Mouse (Mus musculus) liver, embryonic 12.5 days (tissue): ENCODE measurements at regions not wholly inside any gene's neighbourhood (a gene's known extent, or its start where the extent isn't known, plus 50 kb on each side); places are given as distances from the start of the nearest gene placed in this dataset.

Experiments
- ATAC-seq: fragments of 200-750 bp; cut with Nextera tagmentation; 2 replicates; pipeline ENCODE4 v1.8.0; 2017; ENCODE audit warnings: moderate number of reproducible peaks, mild to moderate bottlenecking, moderate library complexity
- H3K27ac ChIP-seq: fragments of 300-500 bp; sonication (generic); 2 replicates; pipeline ENCODE4 v1.5.1; 2016; ENCODE audit warnings: mild to moderate bottlenecking
- H3K27me3 ChIP-seq: fragments of 300-500 bp; sonication (generic); replicated peaks from 2 replicates; pipeline ENCODE4 v1.6.1; 2016; ENCODE audit warnings: mild to moderate bottlenecking, moderate library complexity
- H3K36me3 ChIP-seq: fragments of 300-500 bp; sonication (generic); 2 replicates; pipeline ENCODE4 v1.6.1; 2016; ENCODE audit warnings: mild to moderate bottlenecking, moderate library complexity
- H3K4me1 ChIP-seq: fragments of 300-500 bp; sonication (generic); 2 replicates; pipeline ENCODE4 v1.6.1; 2016
- H3K4me2 ChIP-seq: fragments of 300-500 bp; sonication (generic); 2 replicates; pipeline ENCODE4 v1.6.1; 2016; ENCODE audit warnings: mild to moderate bottlenecking, moderate library complexity
- H3K4me3 ChIP-seq: fragments of 300-500 bp; sonication (generic); 2 replicates; pipeline ENCODE4 v1.5.1; 2016; ENCODE audit warnings: mild to moderate bottlenecking, moderate library complexity
- H3K9ac ChIP-seq: fragments of 300-500 bp; sonication (generic); 2 replicates; pipeline ENCODE4 v1.6.1; 2016; ENCODE audit warnings: mild to moderate bottlenecking, moderate library complexity
- H3K9me3 ChIP-seq: fragments of 300-500 bp; sonication (generic); replicated peaks from 2 replicates; pipeline ENCODE4 v1.6.1; 2016; ENCODE audit warnings: mild to moderate bottlenecking, moderate library complexity
- WGBS: fragments of 180-500 bp; shearing (Covaris S2); methylation state at CpG from one replicate; pipeline ENCODE4 v1.1.7; 2016; ENCODE audit not compliant: insufficient replicate concordance; 5-methylcytosine and 5-hydroxymethylcytosine counted together

DNA sequence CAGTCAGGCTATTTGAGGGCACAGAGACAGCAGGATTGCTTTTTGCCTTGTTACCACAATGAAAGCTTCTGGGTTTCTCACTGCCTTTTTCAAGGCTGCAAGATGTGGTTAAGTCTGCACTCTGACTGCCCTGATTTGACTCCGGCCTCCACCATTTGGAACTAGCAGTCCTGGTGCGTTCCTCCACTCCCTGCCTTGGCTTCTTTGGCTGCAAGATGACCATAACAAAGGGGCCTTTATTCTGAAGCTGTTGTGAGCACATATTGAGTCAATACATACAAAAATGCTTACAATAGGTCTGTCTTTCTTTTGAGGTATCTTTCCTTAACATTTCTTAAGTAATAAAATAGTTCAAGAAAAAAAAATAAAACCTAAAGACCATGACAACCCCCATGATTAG, 314.8 kb downstream of the Hace1 start:
- H3K9me3 ChIP-seq = no peaks in the 10 kb centered on the region
- no peak overlapping the region for H3K4me2 ChIP-seq
- no peak overlapping the region for H3K4me3 ChIP-seq
- no peaks in the 10 kb centered on the region for H3K36me3 ChIP-seq
- H3K9ac ChIP-seq = no peak overlapping the region
- no peaks in the 10 kb centered on the region for H3K27me3 ChIP-seq
- WGBS = 52% methylated on average over 2 of the region's 2 CpGs
- H3K27ac ChIP-seq = no peak overlapping the region
- no peaks in the 10 kb centered on the region for H3K4me1 ChIP-seq
- no peak for ATAC-seq

DNA sequence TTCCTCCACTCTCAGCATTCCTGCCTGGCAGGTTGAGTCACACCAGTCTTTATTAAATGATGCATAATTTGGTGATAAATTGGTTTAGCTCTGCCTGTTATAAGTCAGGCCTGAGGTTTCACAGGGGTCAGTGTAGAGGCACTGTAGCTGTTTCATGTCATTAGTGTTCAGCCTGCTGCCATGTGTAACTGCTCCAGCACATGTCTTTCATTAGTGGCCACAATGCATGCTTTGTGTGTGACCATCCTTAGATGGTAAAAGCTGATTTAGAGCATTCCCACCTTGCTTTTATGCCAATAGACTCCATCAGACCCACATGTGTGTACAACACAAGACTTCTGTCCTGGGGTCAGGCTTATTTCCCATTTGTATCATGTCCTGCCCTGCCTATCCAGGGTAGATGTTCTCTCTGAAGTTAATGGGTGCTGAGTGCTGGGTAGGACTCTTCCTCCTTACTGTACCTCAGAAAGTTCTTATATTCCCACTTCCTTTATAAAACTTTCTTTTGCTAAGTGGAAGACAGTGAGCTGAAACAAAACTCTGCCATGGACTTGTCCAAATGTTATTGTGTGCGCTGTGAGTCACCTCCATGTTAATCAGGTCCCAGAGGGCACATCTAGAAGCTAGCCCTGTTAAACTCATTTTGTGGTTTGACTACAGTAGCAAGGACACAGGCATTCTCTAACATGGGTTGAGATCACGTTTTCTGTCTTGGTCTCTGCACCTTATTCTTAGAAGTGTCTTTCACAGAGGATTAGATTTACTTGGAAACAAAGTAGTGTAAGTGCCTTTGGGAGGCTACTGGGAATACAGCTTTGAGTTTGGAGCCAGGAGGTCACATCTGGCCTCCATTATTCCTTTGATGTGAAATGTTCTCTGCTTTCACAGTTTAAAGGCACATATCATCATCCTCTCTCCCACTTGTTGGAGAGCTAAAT, 316.5 kb downstream of the Hace1 start:
- Histone ChIP-seq H3K27ac (no peak overlapping the region), H3K4me1 (no peaks in the 10 kb centered on the region), H3K9me3 (no peaks in the 10 kb centered on the region), H3K36me3 (no peaks in the 10 kb centered on the region), H3K4me3 (no peak overlapping the region), H3K9ac (no peak overlapping the region), H3K4me2 (no peak overlapping the region), H3K27me3 (no peaks in the 10 kb centered on the region)
- WGBS = 54% methylated on average over 2 of the region's 2 CpGs
- ATAC-seq = no peak

DNA sequence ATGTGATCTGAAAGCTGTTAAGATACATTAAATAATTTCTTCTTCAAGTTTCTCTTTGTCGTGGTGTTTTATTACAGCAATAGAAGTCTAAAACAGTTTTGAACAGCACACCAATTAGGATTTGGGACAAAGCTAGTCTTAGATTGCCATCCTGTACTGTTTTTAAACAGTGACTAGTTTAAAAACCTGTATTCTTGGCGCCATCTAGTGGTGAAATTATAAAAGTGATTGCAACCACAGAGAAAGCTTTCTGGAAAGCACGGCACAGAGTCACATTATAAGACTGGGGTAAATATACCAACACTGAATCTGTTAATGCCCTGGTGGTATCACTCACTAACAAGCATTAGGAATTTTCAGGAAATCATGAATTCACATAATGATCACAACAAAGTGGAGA, 339.3 kb downstream of the Hace1 start:
- H3K27ac ChIP-seq = no peak overlapping the region
- WGBS = 19% methylated on average over 3 of the region's 3 CpGs
- no peaks in the 10 kb centered on the region for H3K9me3 ChIP-seq
- no peak overlapping the region for H3K4me2 ChIP-seq
- no peak overlapping the region for H3K4me3 ChIP-seq
- ATAC-seq = no peak
- no peaks in the 10 kb centered on the region for H3K4me1 ChIP-seq
- H3K36me3 ChIP-seq = no peaks in the 10 kb centered on the region
- no peak overlapping the region for H3K9ac ChIP-seq
- H3K27me3 ChIP-seq = no peaks in the 10 kb centered on the region

DNA sequence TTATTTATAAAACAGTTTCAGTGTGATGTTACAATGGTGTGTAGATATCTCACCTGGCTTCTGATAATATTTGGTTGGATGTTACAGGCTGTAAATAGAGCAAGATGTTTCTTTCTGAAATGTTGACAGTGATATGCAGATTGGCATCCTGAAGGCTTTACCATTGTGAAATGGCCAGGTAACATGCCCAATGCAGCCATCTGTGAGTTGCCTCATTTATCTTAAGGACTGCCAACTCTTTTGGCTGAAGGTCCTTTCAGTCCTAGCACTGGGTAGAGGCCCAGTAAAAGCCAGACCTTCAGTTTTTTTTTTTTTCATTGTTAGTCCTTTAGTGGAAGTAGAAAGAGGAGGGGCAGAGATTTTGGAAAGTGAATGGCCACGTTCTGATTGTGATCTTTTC, 348.1 kb downstream of the Hace1 start:
- H3K27ac ChIP-seq = no peak overlapping the region
- H3K4me1 ChIP-seq = no peaks in the 10 kb centered on the region
- H3K9ac ChIP-seq = no peak overlapping the region
- ATAC-seq = no peak
- H3K4me2 ChIP-seq = no peak overlapping the region
- H3K36me3 ChIP-seq = no peaks in the 10 kb centered on the region
- 35% methylated on average over 1 of the region's 1 CpGs for WGBS
- no peaks in the 10 kb centered on the region for H3K27me3 ChIP-seq
- no peak overlapping the region for H3K4me3 ChIP-seq
- no peaks in the 10 kb centered on the region for H3K9me3 ChIP-seq

DNA sequence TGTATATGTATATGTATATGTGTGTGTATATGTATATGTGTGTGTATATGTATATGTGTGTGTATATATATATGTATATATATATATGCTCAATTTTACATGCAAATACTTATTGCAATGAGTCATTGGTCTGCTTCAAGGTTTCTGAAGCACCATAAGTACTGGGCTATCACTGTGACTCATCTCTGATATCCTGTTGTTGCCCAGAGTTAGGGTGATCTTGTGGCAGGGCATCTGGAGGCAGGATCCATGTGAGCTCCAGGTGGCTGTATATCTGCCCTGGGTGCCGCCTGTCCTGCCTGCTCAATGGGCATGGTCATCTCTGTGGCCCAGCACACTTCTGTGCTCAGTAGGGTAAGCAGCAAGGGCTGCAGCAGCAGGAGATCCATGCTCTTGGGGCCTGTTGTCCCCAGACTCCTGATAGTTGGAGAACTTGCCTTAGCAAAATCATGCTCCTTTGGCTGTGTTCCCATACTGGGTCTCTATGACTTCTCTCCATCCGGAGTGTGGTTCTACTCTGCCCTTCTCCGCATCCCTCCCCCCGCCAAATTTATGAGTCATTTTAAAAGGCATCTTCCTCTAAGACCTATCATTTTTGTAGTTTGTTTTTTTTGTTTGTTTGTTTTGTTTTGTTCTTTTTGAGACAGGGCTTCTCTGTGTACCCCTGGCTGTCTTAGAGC, 356.1 kb downstream of the Hace1 start:
- ATAC-seq = no peak
- 75% methylated on average over 4 of the region's 4 CpGs for WGBS
- Histone ChIP-seq H3K9me3 (no peaks in the 10 kb centered on the region), H3K4me1 (no peaks in the 10 kb centered on the region), H3K27ac (no peak overlapping the region), H3K9ac (no peak overlapping the region), H3K4me2 (no peak overlapping the region), H3K36me3 (no peaks in the 10 kb centered on the region), H3K27me3 (no peaks in the 10 kb centered on the region), H3K4me3 (no peak overlapping the region)

DNA sequence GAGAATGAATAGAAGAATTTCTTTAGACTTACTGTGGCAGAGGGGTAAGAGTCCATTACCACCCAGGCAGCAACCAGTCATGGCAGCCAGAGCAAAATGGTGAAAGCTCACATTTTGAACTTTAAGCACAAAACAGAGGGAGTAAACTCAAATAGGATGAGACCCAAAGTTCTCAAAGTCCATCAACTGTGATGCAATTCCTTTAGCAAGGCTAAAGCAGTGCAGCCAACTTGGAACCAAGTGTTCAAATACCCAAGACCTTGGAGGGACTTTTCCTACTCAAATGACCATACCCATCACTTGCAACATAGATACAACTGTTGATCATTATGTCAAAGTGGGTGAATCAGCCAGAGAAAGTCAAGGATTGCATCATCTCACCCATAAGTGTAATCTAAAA, 380.1 kb downstream of the Hace1 start:
- Histone ChIP-seq H3K4me1 (no peaks in the 10 kb centered on the region), H3K4me2 (no peak overlapping the region), H3K27me3 (no peaks in the 10 kb centered on the region), H3K9ac (no peak overlapping the region), H3K36me3 (no peaks in the 10 kb centered on the region), H3K9me3 (no peaks in the 10 kb centered on the region), H3K4me3 (no peak overlapping the region), H3K27ac (no peak overlapping the region)
- ATAC-seq = no peak

DNA sequence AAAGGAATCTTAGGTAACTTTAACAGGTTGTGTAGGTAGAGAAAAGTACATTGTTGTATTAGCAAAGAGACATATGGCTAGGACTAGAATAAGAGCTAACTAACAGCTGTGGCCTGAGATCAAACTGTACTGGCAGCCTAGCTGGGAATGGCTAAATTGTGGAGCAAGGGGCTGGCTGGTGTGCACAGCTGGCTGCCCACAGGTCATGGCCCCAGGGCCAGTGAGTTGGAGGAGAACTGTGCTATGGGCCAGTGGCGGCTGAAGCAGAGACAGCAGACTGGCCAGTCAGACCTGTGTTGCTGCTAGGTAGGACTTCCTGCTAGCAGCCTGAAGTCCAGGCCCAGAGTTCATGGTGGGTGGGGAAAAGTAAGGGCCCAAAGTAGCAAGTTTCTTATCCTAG, 394.6 kb downstream of the Hace1 start:
- H3K4me1 ChIP-seq = no peaks in the 10 kb centered on the region
- H3K4me2 ChIP-seq = no peak overlapping the region
- no peaks in the 10 kb centered on the region for H3K36me3 ChIP-seq
- H3K27me3 ChIP-seq = no peaks in the 10 kb centered on the region
- no peak overlapping the region for H3K27ac ChIP-seq
- H3K9ac ChIP-seq = no peak overlapping the region
- WGBS = 56% methylated on average over 1 of the region's 1 CpGs
- no peaks in the 10 kb centered on the region for H3K9me3 ChIP-seq
- H3K4me3 ChIP-seq = no peak overlapping the region
- no peak for ATAC-seq

DNA sequence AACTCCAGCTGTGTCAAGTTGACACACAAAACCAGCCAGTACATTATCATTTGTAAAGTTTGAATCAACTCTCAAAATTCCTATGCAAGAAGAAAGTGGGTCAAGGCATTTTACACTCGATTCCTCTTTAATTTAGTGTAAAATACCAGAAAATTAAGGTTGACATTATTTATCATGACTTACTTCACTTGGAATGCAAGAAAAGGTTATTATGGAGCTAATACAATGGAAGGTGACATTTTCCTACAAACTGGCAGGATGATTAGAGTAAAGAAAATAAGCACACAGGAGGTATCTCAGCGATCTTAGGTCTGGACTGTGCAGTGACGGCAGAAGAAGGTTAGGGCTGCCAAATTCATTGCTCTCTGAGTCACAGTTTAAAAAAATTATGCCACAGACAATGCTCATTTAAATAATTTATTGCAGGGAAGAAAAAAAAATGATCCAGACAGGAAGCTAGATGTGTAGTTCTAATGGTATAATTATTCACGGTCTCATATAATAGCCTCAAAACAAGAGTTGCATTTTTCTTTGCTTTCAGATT, 405.2 kb downstream of the Hace1 start:
- H3K4me1 ChIP-seq = no peaks in the 10 kb centered on the region
- WGBS = 62% methylated on average over 4 of the region's 4 CpGs
- no peak overlapping the region for H3K9ac ChIP-seq
- no peak overlapping the region for H3K4me2 ChIP-seq
- H3K4me3 ChIP-seq = no peak overlapping the region
- H3K9me3 ChIP-seq = no peaks in the 10 kb centered on the region
- H3K36me3 ChIP-seq = no peaks in the 10 kb centered on the region
- H3K27ac ChIP-seq = no peak overlapping the region
- no peak for ATAC-seq
- H3K27me3 ChIP-seq = no peaks in the 10 kb centered on the region

DNA sequence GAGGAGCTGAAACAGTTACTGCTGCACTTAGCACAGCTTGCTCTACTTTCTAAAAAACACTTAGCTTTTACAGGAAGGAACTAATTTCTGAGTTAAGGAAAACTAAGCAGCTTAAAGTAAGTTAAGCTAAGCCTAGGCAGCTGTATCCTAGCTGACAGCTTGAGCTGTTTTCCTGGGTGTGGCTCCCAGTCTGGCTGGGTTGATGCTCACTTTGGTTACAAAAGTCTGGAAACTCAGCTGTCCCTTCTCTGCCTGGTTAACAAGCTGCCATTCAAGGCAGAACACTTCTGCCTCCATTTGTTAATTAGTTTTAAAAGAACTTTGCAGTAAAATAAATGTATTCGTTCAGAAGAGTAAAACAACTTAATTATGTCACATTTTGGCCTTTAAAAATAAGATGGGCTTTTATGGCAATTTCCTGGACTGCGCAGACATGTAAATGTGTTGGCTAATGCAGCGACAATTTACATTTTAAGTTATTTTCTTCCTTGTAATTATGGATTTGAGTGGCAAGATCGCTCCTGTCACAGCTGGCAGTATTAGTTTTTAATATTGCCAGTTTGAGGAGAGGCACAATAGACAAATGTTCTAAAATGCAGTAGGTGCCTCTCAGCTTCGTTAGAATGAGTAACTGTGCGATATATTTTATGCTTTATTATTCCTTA, 406.2 kb downstream of the Hace1 start:
- Histone ChIP-seq H3K4me1 (no peaks in the 10 kb centered on the region), H3K4me3 (no peak overlapping the region), H3K27me3 (no peaks in the 10 kb centered on the region), H3K9me3 (no peaks in the 10 kb centered on the region), H3K27ac (no peak overlapping the region), H3K4me2 (no peak overlapping the region), H3K9ac (no peak overlapping the region), H3K36me3 (no peaks in the 10 kb centered on the region)
- ATAC-seq = no peak
- WGBS = 59% methylated on average over 6 of the region's 6 CpGs

DNA sequence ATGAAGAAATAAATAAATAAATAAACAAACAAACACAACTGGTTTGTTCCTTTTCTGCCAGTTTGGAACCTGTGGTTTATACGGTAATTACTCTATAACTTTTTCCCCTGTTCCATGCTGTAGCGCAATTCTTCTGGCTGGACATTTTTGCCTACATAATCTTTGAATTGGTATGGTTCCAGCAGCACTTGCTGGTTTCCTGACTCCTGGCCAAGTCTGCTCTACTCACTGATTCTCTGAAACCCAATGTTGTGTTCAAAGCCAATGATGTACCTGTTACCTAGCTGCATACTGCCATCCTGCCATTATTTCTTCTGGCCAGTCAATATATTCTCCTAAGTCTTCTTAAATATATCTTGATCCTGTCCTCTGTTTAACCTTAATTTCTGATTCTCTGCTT, 408.7 kb downstream of the Hace1 start:
- ATAC-seq = no peak
- no peaks in the 10 kb centered on the region for H3K4me1 ChIP-seq
- H3K9me3 ChIP-seq = no peaks in the 10 kb centered on the region
- no peak overlapping the region for H3K4me3 ChIP-seq
- no peak overlapping the region for H3K9ac ChIP-seq
- no peaks in the 10 kb centered on the region for H3K27me3 ChIP-seq
- no peak overlapping the region for H3K27ac ChIP-seq
- H3K36me3 ChIP-seq = no peaks in the 10 kb centered on the region
- WGBS = 75% methylated on average over 2 of the region's 2 CpGs
- H3K4me2 ChIP-seq = no peak overlapping the region

DNA sequence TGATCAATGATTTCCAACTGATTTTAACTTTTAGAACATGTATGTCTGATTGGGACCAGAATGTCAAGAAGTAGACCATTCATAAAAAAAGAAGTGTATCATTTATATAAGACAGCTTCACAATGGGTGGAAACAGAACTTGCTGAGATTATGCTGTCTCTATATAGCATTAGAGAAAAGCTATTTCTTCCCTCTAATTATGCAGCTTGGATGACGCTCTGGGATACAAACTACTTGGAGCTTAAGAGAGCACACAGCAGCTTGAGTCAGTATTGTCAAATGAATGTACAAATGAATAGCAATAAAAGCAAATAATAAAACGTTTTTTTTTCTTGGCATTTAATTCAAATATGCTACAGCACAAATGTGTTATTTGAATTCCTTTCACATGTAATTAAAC, 428.7 kb downstream of the Hace1 start:
- WGBS = 41% methylated on average over 2 of the region's 2 CpGs
- no peak overlapping the region for H3K9ac ChIP-seq
- no peaks in the 10 kb centered on the region for H3K9me3 ChIP-seq
- H3K27ac ChIP-seq = no peak overlapping the region
- no peaks in the 10 kb centered on the region for H3K27me3 ChIP-seq
- no peaks in the 10 kb centered on the region for H3K36me3 ChIP-seq
- no peaks in the 10 kb centered on the region for H3K4me1 ChIP-seq
- no peak overlapping the region for H3K4me3 ChIP-seq
- H3K4me2 ChIP-seq = no peak overlapping the region
- no peak for ATAC-seq

DNA sequence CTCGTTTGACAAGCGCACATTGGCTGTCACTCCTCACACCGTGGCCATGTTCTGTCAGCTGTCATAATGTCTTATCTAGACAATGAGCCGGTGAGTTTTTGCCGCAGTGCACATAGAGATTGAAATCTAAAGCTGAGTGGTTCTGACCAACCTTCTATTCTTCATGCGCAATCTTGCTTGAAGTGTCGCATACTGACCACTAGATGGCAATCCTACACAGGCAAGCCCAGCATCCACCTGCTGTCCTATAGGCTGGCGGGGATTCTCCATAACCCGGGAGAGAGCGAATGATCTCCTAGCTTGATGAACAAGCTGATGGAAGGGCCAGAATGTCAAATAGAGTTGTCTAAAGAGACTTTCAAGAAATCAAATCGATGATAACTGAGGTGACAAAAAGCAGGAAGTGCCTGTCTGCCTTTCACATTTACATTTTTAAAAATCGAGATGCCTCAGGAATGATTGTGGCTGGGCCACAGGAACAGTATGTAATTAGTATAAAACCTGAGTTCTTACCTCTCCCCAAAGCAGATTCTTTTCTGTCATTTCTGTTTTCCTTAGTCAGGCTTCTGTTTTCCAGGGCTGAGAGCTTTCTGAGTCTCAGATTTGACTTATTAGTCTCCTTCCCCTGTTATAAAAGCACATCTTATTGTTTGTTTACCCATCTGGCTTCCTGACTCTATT, 434.4 kb downstream of the Hace1 start:
- ATAC-seq = no peak
- Histone ChIP-seq H3K36me3 (no peaks in the 10 kb centered on the region), H3K9me3 (no peaks in the 10 kb centered on the region), H3K4me2 (no peak overlapping the region), H3K4me1 (no peaks in the 10 kb centered on the region), H3K9ac (no peak overlapping the region), H3K27ac (no peak overlapping the region), H3K27me3 (no peaks in the 10 kb centered on the region), H3K4me3 (no peak overlapping the region)
- WGBS = 19% methylated on average over 12 of the region's 12 CpGs
